Comparison of ENCODE assay signal across 29 mouse cellular contexts in the genomic region with DNA sequence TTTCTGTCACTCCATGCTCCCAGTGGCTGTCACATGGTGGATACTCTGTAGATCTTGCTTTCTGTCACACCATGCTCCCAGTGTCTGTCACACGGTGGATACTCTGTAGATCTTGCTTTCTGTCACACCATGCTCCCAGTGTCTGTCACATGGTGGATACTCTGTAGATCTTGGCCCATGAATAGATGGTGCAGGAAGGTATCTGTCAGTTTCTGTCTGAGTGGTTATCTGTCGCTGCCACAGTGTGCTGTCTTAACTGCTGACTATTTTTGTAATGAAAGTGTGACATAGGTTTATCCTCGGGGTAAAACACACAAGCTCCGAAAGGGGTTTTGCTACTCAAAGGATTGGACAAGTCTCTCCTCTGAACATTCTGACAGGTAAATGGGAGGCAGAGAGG. TPM values are rescaled to one million over a fixed set of nuclear protein-coding genes. Genes with fewer than 3 reads are reported as not detected.
A peak's percentile ranks its signal among the peaks of the same experiment; 100 is the strongest.
DNase-seq lines count a peak whose midpoint lies in the region; ATAC-seq and TF ChIP-seq lines count a peak whose summit lies in the region.
"Had no signal": no experiment of that assay in that cellular context is flagged by ENCODE, and none has a peak within 500 bp of the region (broad histone marks: within the 10 kb centered on the region; RNA-seq: fewer than 3 reads in every experiment).

No protein-coding gene starts in this region.

- intact Hi-C loops in left cerebral cortex, postnatal 14 days (cut with DNase I): no loop called here

- no peak for TF ChIP-seq POLR2A in MEL (IDR thresholded peaks at IDR 0.05; ENCODE audit: control insufficient read depth in 1 of 2, insufficient read depth in 1 of 2, low read depth in 1 of 2, low read length in 2 of 2, poor library complexity in 1 of 2)

- H3K9ac ChIP-seq in heart, embryonic 12.5 days: no peak overlapping the region
- no peak overlapping the region for H3K9ac ChIP-seq in MEL (ENCODE audit: control insufficient read depth, low read depth, low read length, poor library complexity, severe bottlenecking)
- H3K9ac ChIP-seq in liver, postnatal 0 days (replicated peaks): no peak overlapping the region
- H3K9ac ChIP-seq: embryonic facial prominence, embryonic 13.5 days; forebrain, embryonic 15.5 days; kidney, embryonic 15.5 days; limb, embryonic 12.5 days; neural tube, embryonic 13.5 days had no signal

- H3K4me3 ChIP-seq in heart, embryonic 12.5 days: no peak overlapping the region
- H3K4me3 ChIP-seq in MEL (ENCODE audit: control insufficient read depth in 1 of 2, insufficient read depth in 1 of 2, low read depth in 2 of 2, low read length in 2 of 2): peak overlapping the region; percentile 19 to 23; a peak in 1 of 4 replicates
- H3K4me3 ChIP-seq in liver, postnatal 0 days (ENCODE audit: low read depth, low read length): no peak overlapping the region
- H3K4me3 ChIP-seq: embryonic facial prominence, embryonic 13.5 days; forebrain, embryonic 15.5 days; kidney, embryonic 15.5 days; limb, embryonic 12.5 days; midbrain, embryonic 10.5 days; myocyte; neural tube, embryonic 13.5 days had no signal

- no peaks in the 10 kb centered on the region for H3K9me3 ChIP-seq in heart, embryonic 12.5 days (replicated peaks)
- H3K9me3 ChIP-seq in MEL (replicated peaks; ENCODE audit: insufficient read depth, low read length): no peaks in the 10 kb centered on the region
- H3K9me3 ChIP-seq in liver, postnatal 0 days (ENCODE audit: low read length): no peaks in the 10 kb centered on the region
- H3K9me3 ChIP-seq: embryonic facial prominence, embryonic 13.5 days; forebrain, embryonic 15.5 days; kidney, embryonic 15.5 days; limb, embryonic 12.5 days; midbrain, embryonic 10.5 days; neural tube, embryonic 13.5 days had no signal

- no peak for ATAC-seq in heart, embryonic 12.5 days (ENCODE audit: insufficient number of reproducible peaks, low FRiP score)
- ATAC-seq in erythroid progenitor cell, adult 5-6 weeks (replicated peaks; ENCODE audit: low FRiP score, poor library complexity, severe bottlenecking): peak; percentile 43
- ATAC-seq in liver, postnatal 0 days: no peak
- ATAC-seq in CD4-positive, CD25-positive, alpha-beta regulatory T cell, adult 4 months: no peak
- ATAC-seq: forebrain, embryonic 15.5 days; intestine, postnatal 0 days; midbrain, embryonic 16.5 days; Patski had no signal

- no peaks in the 10 kb centered on the region for H3K79me2 ChIP-seq in MEL (ENCODE audit: control insufficient read depth, insufficient read depth, low read length, poor library complexity)

- DNase-seq in heart, adult 18-20 months: no peak
- peak; percentile 72 for DNase-seq in MEL (ENCODE audit: low read depth, low spot score)
- no peak for DNase-seq in liver, postnatal 0 days
- DNase-seq in left cerebral cortex, postnatal 14 days (ENCODE audit: low spot score in 2 of 2): no peak
- DNase-seq in T-cell, adult 2 months (ENCODE audit: low spot score): no peak
- DNase-seq: adrenal gland, adult 2 months; cerebellum, adult 18-20 months; cerebellum, postnatal 25 days; gastrocnemius, postnatal 14 days; kidney, postnatal 36 days; layer of hippocampus, postnatal 36 days; lung, adult 2 months; lung, postnatal 14 days; retina, postnatal 1 day; right cerebral cortex, postnatal 25 days; spleen, adult 18-20 months had no signal

- 35% methylated on average over 4 of the region's 4 CpGs for WGBS in heart, embryonic 12.5 days
- 50% methylated on average over 4 of the region's 4 CpGs for WGBS in liver, postnatal 0 days (ENCODE audit: insufficient replicate concordance)

- no peaks in the 10 kb centered on the region for H3K27me3 ChIP-seq in heart, embryonic 12.5 days (replicated peaks)
- H3K27me3 ChIP-seq in MEL (ENCODE audit: control insufficient read depth in 1 of 2, insufficient read depth in 2 of 2, low read length in 2 of 2): no peaks in the 10 kb centered on the region
- no peaks in the 10 kb centered on the region for H3K27me3 ChIP-seq in liver, postnatal 0 days (ENCODE audit: insufficient read depth, low read length)
- H3K27me3 ChIP-seq: embryonic facial prominence, embryonic 13.5 days; forebrain, embryonic 15.5 days; kidney, embryonic 15.5 days; limb, embryonic 12.5 days; neural tube, embryonic 13.5 days; Patski had no signal

- no peaks in the 10 kb centered on the region for H3K36me3 ChIP-seq in heart, embryonic 12.5 days
- H3K36me3 ChIP-seq in MEL (ENCODE audit: control insufficient read depth in 1 of 2, insufficient read depth in 2 of 2, low read length in 2 of 2): peaks cover 0 to 25% of the 10 kb centered on the region in 2 experiments; a peak in 2 of 4 replicates
- no peaks in the 10 kb centered on the region for H3K36me3 ChIP-seq in liver, postnatal 0 days (replicated peaks; ENCODE audit: insufficient read depth, low read length)
- H3K36me3 ChIP-seq: embryonic facial prominence, embryonic 13.5 days; forebrain, embryonic 15.5 days; kidney, embryonic 15.5 days; limb, embryonic 12.5 days; midbrain, embryonic 10.5 days; neural tube, embryonic 13.5 days had no signal

- TF ChIP-seq EP300 in MEL (IDR thresholded peaks at IDR 0.05; ENCODE audit: low read depth in 1 of 2, low read length in 2 of 2): peak; percentile 61 to 83
- peak; percentile 56 for TF ChIP-seq EP300 in liver, postnatal 0 days (IDR thresholded peaks at IDR 0.05; ENCODE audit: low read depth)

- no peak for TF ChIP-seq RAD21 in MEL (IDR thresholded peaks at IDR 0.05; ENCODE audit: low read depth, low read length)

- peaks cover 25% of the 10 kb centered on the region for H3K4me1 ChIP-seq in heart, embryonic 12.5 days (replicated peaks)
- H3K4me1 ChIP-seq in MEL (ENCODE audit: control insufficient read depth in 1 of 2, insufficient read depth in 2 of 2, low read length in 2 of 2): peaks cover 24 to 43% of the 10 kb centered on the region in 2 experiments
- peaks cover 17% of the 10 kb centered on the region for H3K4me1 ChIP-seq in liver, postnatal 0 days (ENCODE audit: insufficient read depth)
- H3K4me1 ChIP-seq: forebrain, embryonic 15.5 days had no signal

- no peak overlapping the region for H3K4me2 ChIP-seq in heart, embryonic 12.5 days
- H3K4me2 ChIP-seq in liver, postnatal 0 days (ENCODE audit: low read depth, low read length): no peak overlapping the region
- H3K4me2 ChIP-seq: embryonic facial prominence, embryonic 13.5 days; forebrain, embryonic 15.5 days; kidney, embryonic 15.5 days; limb, embryonic 12.5 days; neural tube, embryonic 13.5 days had no signal

- H3K27ac ChIP-seq in heart, embryonic 12.5 days (ENCODE audit: poor library complexity, severe bottlenecking): peak overlapping the region; percentile 67
- H3K27ac ChIP-seq in MEL (ENCODE audit: control insufficient read depth, low read depth, low read length): peak overlapping the region; percentile 72
- H3K27ac ChIP-seq in liver, postnatal 0 days (ENCODE audit: low read depth): 0 out of 2 replicates have a peak overlapping the region, but pooled peaks have one; percentile 16
- H3K27ac ChIP-seq: embryonic facial prominence, embryonic 13.5 days; forebrain, embryonic 15.5 days; kidney, embryonic 15.5 days; limb, embryonic 12.5 days; midbrain, embryonic 10.5 days; neural tube, embryonic 13.5 days had no signal

- no peak for TF ChIP-seq CTCF in MEL (IDR thresholded peaks at IDR 0.05 in 2 of 3, conservative IDR thresholded peaks at IDR 0.05 in 1 of 3; ENCODE audit: control insufficient read depth in 1 of 3, insufficient read depth in 1 of 3, low read depth in 2 of 3, low read length in 3 of 3, poor library complexity in 1 of 3, severe bottlenecking in 1 of 3)
- no peak for TF ChIP-seq CTCF in liver, postnatal 0 days (IDR thresholded peaks at IDR 0.05; ENCODE audit: low read depth)

TF ChIP-seq in MEL, 35 proteins besides CTCF, POLR2A, EP300 and RAD21:
- TF ChIP-seq MEF2A (IDR thresholded peaks at IDR 0.05; ENCODE audit: extremely low read depth, insufficient replicate concordance, low read depth, low read length, poor library complexity, severe bottlenecking) (peak; percentile 66; the same call in 1 of the 2 replicates), UBTF (IDR thresholded peaks at IDR 0.05; ENCODE audit: borderline replicate concordance, insufficient read depth, low read depth, low read length) (no peak), MAX (IDR thresholded peaks at IDR 0.05; ENCODE audit: low read length) (peak; percentile 74), SIN3A (IDR thresholded peaks at IDR 0.05; ENCODE audit: low read length) (peak; percentile 73), MXI1 (IDR thresholded peaks at IDR 0.05; ENCODE audit: low read depth, low read length) (peak; percentile 85), POLR2AphosphoS2 (IDR thresholded peaks at IDR 0.05; ENCODE audit: low read length) (no peak), BHLHE40 (IDR thresholded peaks at IDR 0.05; ENCODE audit: borderline replicate concordance, low read depth, low read length) (no peak), GATA1 (IDR thresholded peaks at IDR 0.05; ENCODE audit: low read depth, low read length) (peak; percentile 67), TCF12 (IDR thresholded peaks at IDR 0.05; ENCODE audit: low read depth, low read length) (peak; percentile 78), ETS1 (IDR thresholded peaks at IDR 0.05; ENCODE audit: low read depth, low read length) (peak; percentile 66), TAL1 (IDR thresholded peaks at IDR 0.05; ENCODE audit: low read length) (peak; percentile 40), USF2 (IDR thresholded peaks at IDR 0.05; ENCODE audit: borderline replicate concordance in 1 of 2, insufficient read depth in 1 of 2, low read depth in 1 of 2, low read length in 2 of 2) (no peak), MYB (IDR thresholded peaks at IDR 0.05; ENCODE audit: low read depth, low read length) (peak; percentile 75), ZC3H11A (IDR thresholded peaks at IDR 0.05; ENCODE audit: low read depth, low read length) (no peak), MYC (IDR thresholded peaks at IDR 0.05; ENCODE audit: low read depth, low read length) (peak; percentile 77), USF1 (IDR thresholded peaks at IDR 0.05; ENCODE audit: low read depth, low read length) (peak; percentile 64)

RNA-seq across cellular contexts. Expression of a gene that starts 24.5 kb away (rescaled TPM):
- 3.9 and 4.0 TPM in 2 replicates for polyA plus RNA-seq in heart, embryonic 12.5 days (2016; fragmentation: Nextera tagmentation; extraction: Ambion mirVana)
- total RNA-seq in heart, adult 18-20 months (2021): 1 to 10 TPM; 1.6 to 2.4 TPM
- total RNA-seq in MEL (2012; rRNA removed): 0.46 and 1.4 TPM in 2 replicates
- under 1 TPM in 1 of 2 experiments, not detected in 1; 0.71 TPM for polyA plus RNA-seq in MEL (2012; ENCODE audit: insufficient read depth in 1 of 2, insufficient read length in 2 of 2, low read depth in 1 of 2, low replicate concordance in 2 of 2, missing spikeins in 1 of 2)
- 5.4 and 7.9 TPM in 2 replicates for total RNA-seq in erythroid progenitor cell, adult 5-6 weeks (2015; ENCODE audit: low replicate concordance)
- 3.5 and 13.0 TPM in 2 replicates for total RNA-seq in erythroid progenitor cell, adult 5-6 weeks (2017; ENCODE audit: low replicate concordance)
- 2.3 TPM in 2 replicates for polyA plus RNA-seq in liver, postnatal 0 days (2015; fragmentation: Nextera tagmentation; extraction: Ambion mirVana)
- total RNA-seq in left cerebral cortex, postnatal 14 days (2021): 10 to 100 TPM; 14.8 to 16.1 TPM
- polyA plus RNA-seq in CD4-positive, CD25-positive, alpha-beta regulatory T cell, adult 4 months (2017; shearing (Covaris generic)): 10 to 100 TPM; 35.6 to 44.2 TPM

Comparison
In these comparisons a context has a peak if more than half of its experiments do, and no peak if none do; other contexts are left out.
1. H3K27ac ChIP-seq: peak in every context shown above with its lines; median percentile 72 in MEL; 67 in heart, embryonic 12.5 days; 16 in liver, postnatal 0 days.
2. H3K4me3 ChIP-seq: peak in MEL (2 of 2); none in heart, embryonic 12.5 days (single experiment) and liver, postnatal 0 days (single experiment).